Mouse (Mus musculus) kidney, adult 2 months (tissue): ENCODE measurements around the gene Tnfsf9. TPM values are rescaled to one million over a fixed set of nuclear protein-coding genes. Genes with fewer than 3 reads are reported as not detected.

Experiments
- DNase-seq: peaks from one replicate; pipeline ENCODE4 v3.0.0; 2021
- H3K27ac ChIP-seq: fragments of 200-500 bp; 2 replicates; pipeline ENCODE4 v1.5.1; 2012; ENCODE audit warnings: low read depth, low read length, control low read depth, inconsistent platforms; ENCODE audit not compliant: insufficient read depth
- H3K27me3 ChIP-seq: fragments of 200-500 bp; replicated peaks from 2 replicates; pipeline ENCODE4 v1.6.1; 2012; ENCODE audit warnings: mild to moderate bottlenecking, moderate library complexity, low read length, inconsistent platforms; ENCODE audit not compliant: control insufficient read depth, insufficient read depth
- H3K36me3 ChIP-seq: fragments of 200-500 bp; 2 replicates; pipeline ENCODE4 v1.6.1; 2012; ENCODE audit warnings: mild to moderate bottlenecking, moderate library complexity, low read length, inconsistent platforms; ENCODE audit not compliant: control insufficient read depth, insufficient read depth
- H3K4me1 ChIP-seq: fragments of 200-500 bp; 2 replicates; pipeline ENCODE4 v1.6.1; 2011; ENCODE audit warnings: low read length; ENCODE audit not compliant: control insufficient read depth, insufficient read depth
- H3K4me3 ChIP-seq: fragments of 200-500 bp; 2 replicates; pipeline ENCODE4 v1.5.1; 2011; ENCODE audit warnings: mild to moderate bottlenecking, low read depth, low read length, control low read depth; ENCODE audit not compliant: insufficient read depth
- CTCF ChIP-seq: fragments of 200-500 bp; conservative IDR thresholded peaks from 2 replicates; pipeline ENCODE4 v1.5.1; 2011; ENCODE audit warnings: low read depth, mild to moderate bottlenecking, control low read depth, low read length, moderate library complexity, mixed read lengths; ENCODE audit not compliant: insufficient read depth, insufficient read length
- POLR2A ChIP-seq: fragments of 200-500 bp; IDR thresholded peaks from one replicate; pipeline ENCODE4 v1.6.1; 2011; ENCODE audit warnings: low read depth, low read length, control low read depth
- WGBS: fragments of 180-500 bp; shearing (Covaris S2); methylation state at CpG from one replicate; pipeline ENCODE4 v1.1.7; 2018; 5-methylcytosine and 5-hydroxymethylcytosine counted together
- polyA plus RNA-seq: library from polyadenylated mRNA; depleted of rRNA; stranded (reverse); fragments of >200 nt; gene quantifications from 2 replicates; pipeline ENCODE4 v1.2.3, GENCODE M21; 2012

The Tnfsf9 gene
- polyA plus RNA-seq, 1 experiment: 1.6 TPM

DNA sequence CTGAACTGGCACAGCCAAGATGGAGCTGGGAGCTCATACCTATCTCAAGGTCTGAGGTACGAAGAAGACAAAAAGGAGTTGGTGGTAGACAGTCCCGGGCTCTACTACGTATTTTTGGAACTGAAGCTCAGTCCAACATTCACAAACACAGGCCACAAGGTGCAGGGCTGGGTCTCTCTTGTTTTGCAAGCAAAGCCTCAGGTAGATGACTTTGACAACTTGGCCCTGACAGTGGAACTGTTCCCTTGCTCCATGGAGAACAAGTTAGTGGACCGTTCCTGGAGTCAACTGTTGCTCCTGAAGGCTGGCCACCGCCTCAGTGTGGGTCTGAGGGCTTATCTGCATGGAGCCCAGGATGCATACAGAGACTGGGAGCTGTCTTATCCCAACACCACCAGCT, 1.9 kb downstream of the Tnfsf9 start:
- 90% methylated on average over 5 of the region's 5 CpGs for WGBS
- DNase-seq: no peak
- H3K4me3 ChIP-seq: no peak overlapping the region
- no peaks in the 10 kb centered on the region for H3K36me3 ChIP-seq
- H3K27me3 ChIP-seq: 0 out of 2 replicates have a peak, but pooled peaks cover 2% of the 10 kb centered on the region
- TF ChIP-seq CTCF (no peak), POLR2A (no peak)
- no peaks in the 10 kb centered on the region for H3K4me1 ChIP-seq
- no peak overlapping the region for H3K27ac ChIP-seq

GRCm38 (mm10) chr17:57108040-57108665, 3.0 kb downstream of the Tnfsf9 start:
- 0 out of 2 replicates have a peak, but pooled peaks cover 2% of the 10 kb centered on the region for H3K27me3 ChIP-seq
- no peak for DNase-seq
- H3K27ac ChIP-seq: no peak overlapping the region
- no peaks in the 10 kb centered on the region for H3K36me3 ChIP-seq
- H3K4me3 ChIP-seq: no peak overlapping the region
- TF ChIP-seq POLR2A (no peak), CTCF (no peak)
- WGBS: 89% methylated on average over 7 of the region's 7 CpGs
- no peaks in the 10 kb centered on the region for H3K4me1 ChIP-seq

- no peak overlapping the region for H3K27ac ChIP-seq
- no peaks in the 10 kb centered on the region for H3K36me3 ChIP-seq
- no peaks in the 10 kb centered on the region for H3K4me1 ChIP-seq
- no peak overlapping the region for H3K4me3 ChIP-seq
- no peak for DNase-seq
- TF ChIP-seq POLR2A: no peak
- H3K27me3 ChIP-seq: 0 out of 2 replicates have a peak, but pooled peaks cover 2% of the 10 kb centered on the region
- WGBS: 64% methylated on average over 5 of the region's 5 CpGs
Observed at GRCm38 (mm10) chr17:57108666-57109171, 3.6 kb downstream of the Tnfsf9 start.

- Histone ChIP-seq H3K36me3 (no peaks in the 10 kb centered on the region), H3K27ac (no peak overlapping the region), H3K4me1 (no peaks in the 10 kb centered on the region), H3K27me3 (0 out of 2 replicates have a peak, but pooled peaks cover 2% of the 10 kb centered on the region), H3K4me3 (no peak overlapping the region)
- 97% methylated on average over 1 of the region's 1 CpGs for WGBS
- no peak for DNase-seq
- no peak for TF ChIP-seq CTCF
- no peak for TF ChIP-seq POLR2A
Observed at GRCm38 (mm10) chr17:57110005-57110404, 4.9 kb downstream of the Tnfsf9 start.

DNA sequence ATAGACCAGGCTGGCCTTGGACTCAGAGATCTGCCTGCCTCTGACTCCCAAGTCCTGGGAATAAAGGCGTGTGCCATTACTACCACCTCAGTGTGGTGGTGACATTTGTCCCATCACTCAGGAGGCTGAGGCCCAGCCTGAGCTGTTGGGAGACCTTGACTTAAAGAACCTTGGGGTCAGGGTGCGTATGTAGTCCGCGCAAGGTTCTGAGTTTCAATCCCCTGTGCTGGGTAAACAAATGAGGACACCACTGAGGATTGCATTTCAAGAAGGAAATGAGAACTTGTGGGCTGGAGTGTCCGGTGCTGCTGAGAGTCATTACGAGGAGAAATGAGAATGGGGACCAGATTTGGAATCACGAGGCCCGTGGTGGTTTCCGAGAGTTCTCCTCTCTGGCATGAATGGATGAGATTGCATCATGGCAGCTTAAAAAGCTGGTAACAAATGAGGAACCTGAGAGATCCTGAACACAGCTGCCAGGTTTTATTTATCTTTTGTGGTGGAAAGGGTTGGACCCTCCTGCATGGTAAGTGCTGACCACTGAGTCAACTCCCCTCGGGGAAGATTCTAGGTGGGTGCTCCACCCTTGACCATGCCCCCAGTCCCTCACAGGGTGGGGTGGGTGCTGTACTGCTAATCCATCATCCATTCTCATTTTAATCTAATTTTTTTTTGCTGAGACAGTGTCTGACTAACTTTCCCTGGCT, 7.8 kb downstream of the Tnfsf9 start:
- 71% methylated on average over 10 of the region's 10 CpGs for WGBS
- Histone ChIP-seq H3K27me3 (no peaks in the 10 kb centered on the region), H3K27ac (no peak overlapping the region), H3K4me3 (no peak overlapping the region), H3K4me1 (no peaks in the 10 kb centered on the region), H3K36me3 (no peaks in the 10 kb centered on the region)
- DNase-seq: peak; percentile 29
- TF ChIP-seq CTCF (no peak), POLR2A (no peak)

- no peak for DNase-seq
- H3K4me3 ChIP-seq: no peak overlapping the region
- TF ChIP-seq CTCF (no peak), POLR2A (no peak)
- H3K36me3 ChIP-seq: no peaks in the 10 kb centered on the region
- WGBS: 75% methylated on average over 2 of the region's 2 CpGs
- no peak overlapping the region for H3K27ac ChIP-seq
- no peaks in the 10 kb centered on the region for H3K27me3 ChIP-seq
- H3K4me1 ChIP-seq: no peaks in the 10 kb centered on the region
Observed at GRCm38 (mm10) chr17:57116801-57117200, 11.7 kb downstream of the Tnfsf9 start.
